Mouse (Mus musculus) left cerebral cortex, postnatal 10 days (tissue): ENCODE measurements around the gene Cpe. TPM values are rescaled to one million over a fixed set of nuclear protein-coding genes. Genes with fewer than 3 reads are reported as not detected.

Source experiments
- DNase-seq, 2 experiments: peaks; one replicate each; pipeline ENCODE4 v3.0.0; 2021 to 2022; ENCODE audit warnings: low spot score in 2 of 2, mixed read lengths in 1 of 2; ENCODE audit errors: extremely low spot score in 1 of 2
- intact Hi-C: fragments of 180-260 bp; cut with DNase I; formaldehyde crosslinking; loops from one replicate; pipeline ENCODE4 v1.15.1; 2025
- total RNA-seq, 2 experiments: library from RNA; stranded (reverse); gene quantifications; 2 replicates each; pipeline ENCODE4 v1.2.3; 2021

The Cpe gene
- total RNA-seq: 1,000 to 10,000 TPM; 1,698 to 1,832 TPM

- peak; percentile 84 to 90 for DNase-seq
- intact Hi-C loops: loop anchor here (2.0 kb wide), 1 partner anchor 74 kb away; no protein-coding TSS in a partner anchor
These were observed at the start of gene Cpe for GRCm38 (mm10) chr8:64692651-64693201. TSS of gene Cpe (minus strand) at chr8:64693054.

GRCm38 (mm10) chr8:64740547-64741211, 47.8 kb upstream of the Cpe start:
- DNase-seq: no peak
- intact Hi-C loops: no loop called here

- no peak for DNase-seq
- intact Hi-C loops: no loop called here
These were observed 46.1 kb upstream of the Cpe start for GRCm38 (mm10) chr8:64738916-64739315.

- intact Hi-C loops: no loop called here
- no peak for DNase-seq
These were observed 44.0 kb upstream of the Cpe start for GRCm38 (mm10) chr8:64736767-64737323.

- intact Hi-C loops: no loop called here
These were observed 42.3 kb upstream of the Cpe start for GRCm38 (mm10) chr8:64735161-64735560.

DNA sequence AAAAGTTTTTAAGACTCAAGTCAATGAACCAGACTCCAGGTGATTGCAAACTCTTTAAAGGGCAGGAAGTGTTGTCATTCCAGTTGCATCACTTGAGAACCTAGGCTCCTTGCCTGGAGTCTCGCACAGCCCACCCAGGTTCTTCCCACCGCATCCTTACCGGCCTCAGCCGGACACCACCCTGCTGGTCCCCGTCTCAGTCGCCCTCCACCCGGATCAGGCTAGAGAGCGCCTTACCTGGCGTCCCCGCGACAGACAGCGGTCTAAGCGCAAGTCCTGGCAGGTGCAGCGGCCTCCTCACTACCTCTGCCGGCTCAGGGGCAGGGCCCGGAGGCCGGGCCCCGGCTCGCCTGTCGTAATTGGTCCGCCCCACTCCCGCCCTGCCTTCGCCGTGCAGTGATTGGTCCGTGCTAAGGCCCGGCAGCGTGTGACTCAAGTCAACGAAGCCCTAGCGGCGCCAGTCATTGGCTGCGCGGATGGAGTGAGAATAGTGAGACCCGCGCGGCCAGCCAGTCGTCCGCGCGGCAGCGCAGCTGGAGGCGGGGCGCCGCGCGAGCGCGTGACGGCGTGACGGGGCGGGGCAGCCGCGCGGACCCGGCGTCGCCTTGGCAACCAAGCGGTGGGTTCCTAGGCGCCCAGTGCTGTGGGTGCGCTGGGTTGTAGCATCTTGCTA, 40.6 kb upstream of the Cpe start, which contains the start of gene Msmo1:
TSS of gene Msmo1 (minus strand) at position 522 of the 673 bp plus-strand sequence.
- DNase-seq: peak; percentile 97 to 98
- intact Hi-C loops: no loop called here

More at GRCm38 (mm10) chr8:64735161-64735560, 42.3 kb upstream of the Cpe start:
- no peak for DNase-seq

DNA sequence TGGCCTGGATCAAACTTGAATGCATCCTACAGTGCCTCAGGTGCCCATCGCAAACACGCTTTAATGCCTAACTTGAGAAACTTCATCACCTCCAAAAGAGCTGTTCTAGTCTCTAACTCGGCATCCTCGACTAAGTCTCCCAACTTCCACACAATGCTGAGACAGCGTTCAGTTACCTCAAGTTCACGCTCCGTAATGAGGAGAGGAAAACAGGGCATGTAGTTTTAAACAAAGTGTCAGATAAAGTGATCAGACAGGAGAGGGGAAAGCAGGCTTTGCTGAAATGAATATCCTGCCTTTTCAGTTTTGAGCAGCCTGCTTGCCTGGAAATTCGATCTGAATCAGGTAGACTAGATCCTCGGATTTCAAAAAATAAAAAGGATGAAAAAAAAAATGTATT, 39.7 kb upstream of the Cpe start:
- no peak for DNase-seq
- intact Hi-C loops: no loop called here

DNA sequence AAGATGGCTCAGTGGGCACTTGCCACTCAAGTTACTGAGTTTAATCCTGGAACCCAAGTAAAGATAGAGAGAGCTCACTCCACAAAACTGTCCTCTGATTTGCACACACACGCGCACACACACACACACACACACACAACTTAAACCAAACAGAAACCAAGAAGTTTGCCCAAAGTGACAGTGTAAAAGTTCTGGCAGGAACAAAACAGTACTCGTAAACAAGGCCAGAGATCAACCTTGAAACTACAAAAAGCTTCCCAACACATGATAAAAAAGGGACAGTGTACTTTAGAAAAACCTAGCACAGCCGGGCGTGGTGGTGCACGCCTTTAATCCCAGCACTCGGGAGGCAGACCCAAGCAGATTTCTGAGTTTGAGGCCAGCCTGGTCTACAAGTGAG, 35.3 kb upstream of the Cpe start:
- DNase-seq: no peak
- intact Hi-C loops: no loop called here

GRCm38 (mm10) chr8:64726190-64726695, 33.4 kb upstream of the Cpe start:
- intact Hi-C loops: no loop called here
- DNase-seq: no peak

DNA sequence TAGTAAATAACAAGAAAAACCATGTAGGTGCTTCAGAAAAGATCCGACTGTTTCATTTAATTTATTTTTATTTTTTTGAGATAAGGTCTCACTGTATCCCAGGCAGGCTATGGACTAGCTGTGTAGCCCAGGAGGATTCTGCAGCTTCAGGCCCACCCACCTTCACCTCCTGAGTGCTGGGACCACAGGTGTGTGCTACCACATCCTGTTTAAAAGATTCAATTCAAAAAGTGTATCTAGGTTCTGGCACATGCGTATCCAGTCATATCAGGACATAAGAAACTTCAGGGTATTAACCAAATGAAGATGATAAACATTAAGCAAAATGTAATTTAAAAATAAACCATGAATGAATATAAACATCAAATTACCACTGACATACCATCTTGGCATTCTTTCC, 30.4 kb upstream of the Cpe start:
- no peak for DNase-seq
- intact Hi-C loops: no loop called here

GRCm38 (mm10) chr8:64717868-64718267, 25.0 kb upstream of the Cpe start:
- no peak for DNase-seq
- intact Hi-C loops: no loop called here

DNA sequence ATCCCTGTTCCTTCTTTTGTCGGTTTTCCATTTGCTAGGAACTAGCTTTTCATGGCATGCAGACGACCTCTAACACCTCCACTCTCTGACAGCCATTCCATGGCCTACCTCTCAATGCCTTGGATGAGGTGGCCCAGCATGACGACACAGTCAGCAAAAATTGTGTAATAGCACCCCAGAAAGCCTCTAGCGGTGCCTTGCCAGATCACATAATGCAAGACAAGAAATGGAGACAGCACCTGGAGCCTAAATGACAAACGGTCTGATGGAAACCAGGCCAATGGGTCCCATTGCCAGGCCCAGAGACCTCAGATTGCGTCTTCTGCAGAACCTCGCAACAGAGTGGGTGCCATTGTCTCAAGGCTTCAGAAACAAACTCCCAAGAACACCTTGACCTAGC, 19.6 kb upstream of the Cpe start:
- intact Hi-C loops: no loop called here
- DNase-seq: no peak

DNA sequence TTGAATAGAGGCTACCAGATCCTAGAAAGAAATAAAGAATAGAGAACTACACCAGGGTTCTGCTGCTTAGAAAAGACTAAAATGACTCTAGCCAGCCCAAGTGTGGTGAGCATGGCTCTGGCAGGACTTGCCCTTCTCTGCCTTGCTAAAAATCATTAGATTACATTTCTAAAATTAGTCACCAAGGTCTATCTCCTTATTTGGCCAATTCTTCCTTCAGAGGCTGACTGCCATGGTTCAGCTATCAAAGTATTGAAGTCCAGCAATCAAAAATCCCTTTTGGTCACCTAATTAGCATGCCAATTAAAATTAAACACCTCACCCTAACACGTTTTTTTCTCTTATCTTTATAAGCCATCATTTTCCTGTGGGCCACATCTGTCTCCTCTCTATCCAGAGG, 18.7 kb upstream of the Cpe start:
- no peak for DNase-seq
- intact Hi-C loops: no loop called here

GRCm38 (mm10) chr8:64707481-64707880, 14.6 kb upstream of the Cpe start:
- no peak for DNase-seq
- intact Hi-C loops: no loop called here

GRCm38 (mm10) chr8:64703191-64703590, 10.3 kb upstream of the Cpe start:
- no peak for DNase-seq
- intact Hi-C loops: no loop called here

DNA sequence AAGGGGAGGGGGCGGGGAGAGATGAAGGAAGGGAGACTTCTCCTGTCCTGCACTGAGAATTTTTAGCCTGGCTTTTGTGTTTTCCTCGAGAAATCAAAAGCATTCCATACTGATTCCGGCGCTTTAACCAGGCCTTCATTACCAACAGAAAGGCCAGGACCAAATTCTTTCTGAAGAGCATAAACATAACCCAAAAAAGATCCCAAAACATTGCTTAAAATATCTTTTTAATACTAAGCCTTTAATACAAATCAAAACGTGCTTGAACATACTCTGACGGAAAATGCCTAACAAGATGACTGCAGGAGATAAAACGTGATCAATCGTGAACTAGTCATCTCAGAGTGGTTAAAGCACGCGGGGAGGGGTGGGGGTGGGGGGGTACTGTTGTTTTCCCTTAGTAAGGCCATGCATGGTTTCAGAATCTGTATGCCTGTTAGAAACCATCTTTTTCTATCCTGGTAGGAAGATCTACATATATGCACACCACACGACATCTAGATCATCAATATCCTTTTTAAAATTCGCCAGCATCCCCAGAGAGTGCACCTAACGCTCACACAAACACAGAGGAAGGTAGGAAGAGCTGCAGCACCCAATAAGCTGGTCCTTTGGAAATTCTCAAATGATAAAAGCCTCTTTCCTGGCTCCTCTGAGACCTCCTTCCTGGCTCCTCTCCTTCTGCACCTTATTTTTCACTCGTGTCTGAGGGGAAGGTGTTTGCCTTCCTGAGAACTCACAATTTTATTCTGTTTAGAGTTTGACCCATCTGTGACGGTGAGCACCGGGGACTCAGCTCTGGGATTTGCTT, 1.1 kb downstream of the Cpe start:
- intact Hi-C loops: loop anchor here (2.0 kb wide), 1 partner anchor 73 kb away; no protein-coding TSS in a partner anchor
- DNase-seq: no peak

GRCm38 (mm10) chr8:64690845-64691244, 2.0 kb downstream of the Cpe start:
- intact Hi-C loops: no loop called here

DNA sequence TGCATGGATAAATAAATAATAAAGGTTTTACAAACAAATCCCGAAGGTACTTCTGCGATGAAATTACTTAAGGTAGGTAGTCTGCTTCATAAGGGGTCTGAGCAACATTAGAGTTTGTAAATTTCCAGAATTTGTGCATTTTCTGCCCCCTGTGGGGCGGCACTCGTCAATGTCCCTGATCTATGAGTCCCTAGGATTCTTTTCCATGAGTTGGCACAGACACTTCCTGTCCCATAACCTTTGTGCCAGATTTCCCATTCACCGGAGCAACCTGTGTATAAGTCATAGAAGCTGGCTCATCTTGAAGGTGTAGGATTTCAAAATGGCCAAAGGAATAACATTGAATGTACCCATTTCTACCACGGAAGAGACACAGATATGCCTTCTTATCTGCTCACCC, 2.5 kb downstream of the Cpe start:
- intact Hi-C loops: no loop called here
- no peak for DNase-seq

More at GRCm38 (mm10) chr8:64690845-64691244, 2.0 kb downstream of the Cpe start:
- no peak for DNase-seq

GRCm38 (mm10) chr8:64688741-64689140, 4.1 kb downstream of the Cpe start:
- intact Hi-C loops: no loop called here
- no peak for DNase-seq
